Mouse (Mus musculus) small intestine, adult 2 months (tissue): Measurements from ENCODE around the gene Arhgef15.

Source experiments
- CTCF ChIP-seq: fragments of 200-500 bp; IDR thresholded peaks from 2 replicates; pipeline ENCODE4 v1.5.1; 2012; ENCODE audit warnings: low read depth, mild to moderate bottlenecking, control low read depth, inconsistent platforms, low read length, moderate library complexity, mixed read lengths; ENCODE audit not compliant: insufficient replicate concordance, insufficient read length; ENCODE audit errors: extremely low read depth
- POLR2A ChIP-seq: fragments of 200-500 bp; IDR thresholded peaks from 2 replicates; pipeline ENCODE4 v1.6.1; 2012; ENCODE audit warnings: low read depth, mild to moderate bottlenecking, control low read depth, inconsistent platforms, low read length, moderate library complexity

GRCm38 (mm10) chr11:68957971-68958370 lies 691 bp upstream of the Arhgef15 start:
- TF ChIP-seq CTCF (no peak), POLR2A (no peak)
